Mouse (Mus musculus): ENCODE results near the gene Nanog.

Gene Nanog

GRCm38 (mm10) chr6:122761901-122762300, 54.6 kb downstream of the Nanog start:
- no peak for DNase-seq (ENCODE audit: inconsistent age in 2 of 2, low spot score in 1 of 2)

- no peak for DNase-seq (ENCODE audit: inconsistent age in 2 of 2, low spot score in 1 of 2)
Measured at GRCm38 (mm10) chr6:122762480-122762879, 55.2 kb downstream of the Nanog start.

- no peak for DNase-seq (ENCODE audit: inconsistent age in 2 of 2, low spot score in 1 of 2)
Measured at GRCm38 (mm10) chr6:122762952-122763700, 55.8 kb downstream of the Nanog start.

GRCm38 (mm10) chr6:122763844-122764445, 56.7 kb downstream of the Nanog start:
- DNase-seq (ENCODE audit: inconsistent age in 2 of 2, low spot score in 1 of 2), result no peak

Data from adrenal gland, adult (tissue).